Mouse (Mus musculus): ENCODE measurements around the gene Atm. TPM values are rescaled to one million over a fixed set of nuclear protein-coding genes. Genes with fewer than 3 reads are reported as not detected.
A peak's percentile ranks its signal among the peaks of the same experiment; 100 is the strongest.

Gene Atm
- total and polyA plus RNA-seq, 2 experiments from 2014 or later = 4.4 to 6.7 TPM

DNA sequence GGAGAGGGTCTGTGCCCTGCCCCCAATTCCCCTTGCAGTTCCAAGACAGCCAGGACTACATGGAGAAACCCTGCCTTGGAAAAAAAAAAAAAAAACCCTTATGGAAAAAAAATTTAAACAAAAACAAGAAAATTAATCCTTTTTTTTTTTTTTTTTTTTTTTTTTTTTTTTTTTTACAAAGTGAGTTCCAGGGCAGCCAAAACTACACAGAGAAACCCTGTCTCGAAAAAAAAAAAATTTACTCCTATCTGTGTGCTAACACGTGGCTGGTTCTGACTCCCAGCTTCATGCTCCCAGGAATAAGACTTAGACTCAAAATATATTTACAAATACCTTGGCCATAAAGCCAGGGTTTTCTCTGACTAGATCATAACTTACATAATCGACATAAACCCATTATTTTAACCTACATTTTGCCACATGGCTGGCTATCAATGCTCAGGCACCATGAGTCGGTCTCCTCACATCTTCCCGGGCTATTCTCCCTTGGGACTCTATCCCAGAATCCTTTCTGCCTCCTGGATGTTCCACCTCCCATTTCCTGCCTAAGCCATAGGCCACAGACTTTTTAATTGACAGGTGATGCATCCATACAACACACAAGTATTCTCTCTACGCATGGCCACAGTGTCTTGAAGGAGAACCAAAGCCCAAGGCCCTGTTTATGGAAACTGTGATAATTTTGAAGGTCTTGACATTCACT is 132.3 kb downstream of the Atm start:
- 0 out of 2 replicates have a peak, but pooled peaks have one; percentile 55 for ATAC-seq (ENCODE audit: low FRiP score)

DNA sequence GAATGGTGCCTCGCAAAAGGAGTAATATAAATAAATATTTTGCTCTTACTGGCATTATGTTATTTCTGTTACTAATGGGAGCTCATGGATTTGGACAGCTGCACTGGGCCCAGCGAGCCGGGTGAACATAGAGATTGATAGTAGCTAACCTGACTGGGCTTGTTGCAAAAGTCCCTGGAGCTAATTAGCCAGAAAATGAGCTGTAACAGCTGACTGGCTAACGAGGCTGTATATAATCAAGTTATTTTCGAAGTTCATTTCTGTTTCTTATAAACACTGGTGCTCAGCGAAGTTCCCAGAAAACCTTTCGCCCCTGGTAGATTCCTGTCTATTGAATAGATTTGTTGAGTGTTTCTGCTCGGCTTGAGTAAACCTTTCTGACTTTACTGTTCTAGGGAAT is 133.5 kb downstream of the Atm start:
- H3K4me1 ChIP-seq (ENCODE audit: insufficient read depth, low read length) = no peaks in the 10 kb centered on the region
- no peaks in the 10 kb centered on the region for H3K27me3 ChIP-seq (ENCODE audit: insufficient read depth, low read length)
- DNase-seq (ENCODE audit: low spot score) = peak; percentile 51
- TF ChIP-seq CTCF (IDR thresholded peaks at IDR 0.05) = no peak
- no peak overlapping the region for H3K9ac ChIP-seq (replicated peaks; ENCODE audit: low read length, poor library complexity, severe bottlenecking)
- 82% methylated on average over 8 of the region's 8 CpGs for WGBS
- no peak overlapping the region for H3K4me2 ChIP-seq (ENCODE audit: low read depth, low read length, poor library complexity, severe bottlenecking)
- H3K27ac ChIP-seq (ENCODE audit: low read depth, low read length) = no peak overlapping the region
- H3K9me3 ChIP-seq (ENCODE audit: low read length) = no peaks in the 10 kb centered on the region
- no peaks in the 10 kb centered on the region for H3K36me3 ChIP-seq (ENCODE audit: insufficient read depth, low read length)
- H3K4me3 ChIP-seq (ENCODE audit: low read depth, low read length) = no peak overlapping the region
- ATAC-seq (ENCODE audit: low FRiP score) = no peak

More for the DNA sequence above, 132.3 kb downstream of the Atm start:
- H3K27me3 ChIP-seq (ENCODE audit: insufficient read depth, low read length) = no peaks in the 10 kb centered on the region
- no peak for DNase-seq (ENCODE audit: low spot score)
- H3K4me1 ChIP-seq (ENCODE audit: insufficient read depth, low read length) = no peaks in the 10 kb centered on the region
- 76% methylated on average over 6 of the region's 6 CpGs for WGBS
- H3K36me3 ChIP-seq (ENCODE audit: insufficient read depth, low read length) = no peaks in the 10 kb centered on the region
- no peak for TF ChIP-seq CTCF (IDR thresholded peaks at IDR 0.05)
- no peak overlapping the region for H3K9ac ChIP-seq (replicated peaks; ENCODE audit: low read length, poor library complexity, severe bottlenecking)
- no peak overlapping the region for H3K4me2 ChIP-seq (ENCODE audit: low read depth, low read length, poor library complexity, severe bottlenecking)
- peak overlapping the region; percentile 92 for H3K27ac ChIP-seq (ENCODE audit: low read depth, low read length)
- no peaks in the 10 kb centered on the region for H3K9me3 ChIP-seq (ENCODE audit: low read length)
- no peak overlapping the region for H3K4me3 ChIP-seq (ENCODE audit: low read depth, low read length)

DNA sequence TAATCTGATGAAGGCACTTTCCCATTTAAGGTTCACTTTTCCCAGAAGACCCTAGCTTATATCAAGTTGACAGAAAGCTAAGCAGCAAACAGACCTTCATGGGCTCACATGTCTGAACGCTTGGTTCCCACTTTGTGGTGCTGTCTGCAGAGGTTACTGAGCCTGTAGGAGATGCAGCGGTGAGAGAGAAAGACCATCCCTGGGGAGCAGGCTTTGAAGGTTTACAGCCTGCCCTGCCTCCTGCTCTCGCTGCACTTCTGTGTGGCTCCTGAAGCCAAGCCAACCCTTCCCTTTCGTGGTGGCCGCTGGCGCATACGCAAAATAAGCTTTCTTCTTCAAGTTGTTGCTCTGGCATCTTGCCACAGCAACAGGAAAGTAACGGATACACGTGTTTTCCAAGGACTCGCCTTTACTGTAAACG is 134.2 kb downstream of the Atm start, which contains the start of gene 4930550C14Rik:
Gene 4930550C14Rik, plus strand, starts transcription at position 35 of the 421 bp plus-strand sequence.
- ATAC-seq (ENCODE audit: low FRiP score) (no peak), DNase-seq (ENCODE audit: low spot score) (peak; percentile 67)
- Histone ChIP-seq H3K9ac (replicated peaks; ENCODE audit: low read length, poor library complexity, severe bottlenecking) (no peak within 1 kb of the TSS), H3K4me3 (ENCODE audit: low read depth, low read length) (no peak within 1 kb of the TSS), H3K4me2 (ENCODE audit: low read depth, low read length, poor library complexity, severe bottlenecking) (peak within 1 kb of the TSS; percentile 21; the same call in 1 of the 2 replicates), H3K9me3 (ENCODE audit: low read length) (no peaks in the 10 kb centered on the region), H3K4me1 (ENCODE audit: insufficient read depth, low read length) (no peaks in the 10 kb centered on the region), H3K27ac (ENCODE audit: low read depth, low read length) (no peak within 1 kb of the TSS), H3K36me3 (ENCODE audit: insufficient read depth, low read length) (no peaks in the 10 kb centered on the region), H3K27me3 (ENCODE audit: insufficient read depth, low read length) (no peaks in the 10 kb centered on the region)
- WGBS = 22% methylated on average over 11 of the region's 11 CpGs
- TF ChIP-seq CTCF (IDR thresholded peaks at IDR 0.05) = no peak

DNA sequence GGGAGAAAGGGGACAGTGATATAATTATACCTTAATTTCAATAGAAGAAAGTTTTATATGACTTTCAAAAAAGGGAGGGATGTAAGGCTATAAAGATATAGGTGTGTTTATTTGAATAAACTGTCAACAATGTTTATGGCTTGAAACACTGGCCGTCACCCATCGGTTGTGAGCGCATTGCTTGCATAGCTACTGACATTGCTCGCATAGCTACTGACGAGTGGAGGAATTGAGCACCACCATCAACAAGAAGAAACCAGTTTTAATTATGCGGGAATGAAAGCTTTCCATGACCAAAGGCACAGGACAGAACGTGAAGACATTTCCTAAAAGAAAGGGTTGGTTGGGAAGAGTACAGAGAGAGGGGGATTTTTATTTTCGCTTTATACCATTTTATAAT is 135.4 kb downstream of the Atm start:
- WGBS = 91% methylated on average over 8 of the region's 8 CpGs
- TF ChIP-seq CTCF (IDR thresholded peaks at IDR 0.05) = no peak
- Histone ChIP-seq H3K27me3 (ENCODE audit: insufficient read depth, low read length) (no peaks in the 10 kb centered on the region), H3K9ac (replicated peaks; ENCODE audit: low read length, poor library complexity, severe bottlenecking) (no peak overlapping the region), H3K4me1 (ENCODE audit: insufficient read depth, low read length) (no peaks in the 10 kb centered on the region), H3K27ac (ENCODE audit: low read depth, low read length) (no peak overlapping the region), H3K36me3 (ENCODE audit: insufficient read depth, low read length) (no peaks in the 10 kb centered on the region), H3K4me2 (ENCODE audit: low read depth, low read length, poor library complexity, severe bottlenecking) (no peak overlapping the region), H3K4me3 (ENCODE audit: low read depth, low read length) (no peak overlapping the region), H3K9me3 (ENCODE audit: low read length) (no peaks in the 10 kb centered on the region)
- DNase-seq (ENCODE audit: low spot score) (no peak), ATAC-seq (ENCODE audit: low FRiP score) (no peak)

DNA sequence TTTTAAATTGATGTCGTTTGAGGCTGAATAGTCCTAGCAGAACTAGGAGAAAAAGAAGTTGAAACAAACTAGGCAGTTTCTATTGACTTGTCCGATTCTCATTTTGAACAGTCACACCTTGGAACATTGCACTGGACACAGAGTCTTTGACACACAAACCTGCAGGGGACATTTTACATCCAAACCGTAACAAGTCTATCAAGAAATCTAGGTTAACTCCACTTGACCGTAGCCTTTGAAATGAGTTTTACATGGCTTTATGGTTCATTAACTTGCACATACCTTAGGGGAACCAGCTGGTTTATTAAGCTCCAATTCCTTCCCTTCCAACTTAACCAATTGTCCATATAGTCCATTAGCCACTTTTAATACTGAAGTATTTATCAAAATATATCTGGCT is 135.8 kb downstream of the Atm start:
- no peaks in the 10 kb centered on the region for H3K9me3 ChIP-seq (ENCODE audit: low read length)
- H3K36me3 ChIP-seq (ENCODE audit: insufficient read depth, low read length) = no peaks in the 10 kb centered on the region
- no peak for DNase-seq (ENCODE audit: low spot score)
- no peak overlapping the region for H3K27ac ChIP-seq (ENCODE audit: low read depth, low read length)
- H3K4me1 ChIP-seq (ENCODE audit: insufficient read depth, low read length) = no peaks in the 10 kb centered on the region
- TF ChIP-seq CTCF (IDR thresholded peaks at IDR 0.05) = no peak
- no peaks in the 10 kb centered on the region for H3K27me3 ChIP-seq (ENCODE audit: insufficient read depth, low read length)
- ATAC-seq (ENCODE audit: low FRiP score) = no peak
- no peak overlapping the region for H3K4me2 ChIP-seq (ENCODE audit: low read depth, low read length, poor library complexity, severe bottlenecking)
- H3K9ac ChIP-seq (replicated peaks; ENCODE audit: low read length, poor library complexity, severe bottlenecking) = no peak overlapping the region
- 87% methylated on average over 4 of the region's 4 CpGs for WGBS
- no peak overlapping the region for H3K4me3 ChIP-seq (ENCODE audit: low read depth, low read length)

DNA sequence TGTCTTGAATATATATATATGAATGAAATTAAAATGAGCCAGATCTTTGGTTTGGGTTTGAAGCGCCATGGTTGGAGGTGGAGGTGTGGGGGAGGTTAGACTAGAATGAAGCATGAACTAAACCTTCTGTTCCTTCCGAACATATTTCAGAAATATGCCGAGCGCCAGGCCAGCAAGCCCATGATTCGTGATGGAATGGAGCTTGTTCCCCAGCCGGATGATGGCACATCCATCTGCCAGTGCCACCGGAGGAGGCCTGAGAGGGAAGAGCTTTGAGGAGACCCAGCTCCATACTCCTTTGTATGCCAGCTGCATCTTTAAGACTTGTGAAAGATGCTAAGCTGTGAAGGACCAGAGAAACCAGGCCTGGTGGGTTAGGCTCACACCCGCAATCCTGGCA is 137.0 kb downstream of the Atm start:
- Histone ChIP-seq H3K9ac (replicated peaks; ENCODE audit: low read length, poor library complexity, severe bottlenecking) (no peak overlapping the region), H3K27me3 (ENCODE audit: insufficient read depth, low read length) (no peaks in the 10 kb centered on the region), H3K4me2 (ENCODE audit: low read depth, low read length, poor library complexity, severe bottlenecking) (no peak overlapping the region), H3K27ac (ENCODE audit: low read depth, low read length) (no peak overlapping the region), H3K4me1 (ENCODE audit: insufficient read depth, low read length) (no peaks in the 10 kb centered on the region), H3K36me3 (ENCODE audit: insufficient read depth, low read length) (no peaks in the 10 kb centered on the region), H3K9me3 (ENCODE audit: low read length) (no peaks in the 10 kb centered on the region), H3K4me3 (ENCODE audit: low read depth, low read length) (no peak overlapping the region)
- TF ChIP-seq CTCF (IDR thresholded peaks at IDR 0.05) = no peak
- 92% methylated on average over 8 of the region's 8 CpGs for WGBS
- ATAC-seq (ENCODE audit: low FRiP score) (no peak), DNase-seq (ENCODE audit: low spot score) (no peak)

Data from midbrain, postnatal 0 days (tissue).